Comparison of ENCODE assay signal across 9 mouse cellular contexts in the genomic region with DNA sequence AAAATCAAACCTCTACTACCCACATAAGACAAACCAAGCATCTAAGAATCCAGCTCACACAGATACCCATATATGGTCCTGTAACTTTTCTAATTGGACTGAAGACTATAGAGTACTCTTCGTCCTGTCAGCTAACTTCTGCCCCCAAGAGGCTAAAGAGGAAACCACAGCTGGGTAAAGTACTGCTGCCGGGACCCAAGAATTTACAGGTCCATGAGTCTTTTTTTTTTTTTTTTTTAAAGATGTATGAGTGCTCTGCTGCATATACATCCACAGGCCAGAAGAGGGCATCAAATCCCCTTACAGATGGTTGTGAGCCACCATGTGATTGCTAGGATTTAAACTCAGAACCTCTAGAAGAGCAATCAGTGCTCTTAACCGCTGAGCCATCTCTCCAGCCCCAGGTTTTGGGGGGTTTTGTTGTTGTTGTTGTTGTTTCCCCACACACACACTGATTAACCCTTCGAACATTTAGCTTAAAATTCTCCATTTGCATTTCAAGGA. TPM values are rescaled to one million over a fixed set of nuclear protein-coding genes. Genes with fewer than 3 reads are reported as not detected.
A peak's percentile ranks its signal among the peaks of the same experiment; 100 is the strongest.
DNase-seq lines count a peak whose midpoint lies in the region; ATAC-seq and TF ChIP-seq lines count a peak whose summit lies in the region.
"Had no signal": no experiment of that assay in that cellular context is flagged by ENCODE, and none has a peak within 500 bp of the region (broad histone marks: within the 10 kb centered on the region; RNA-seq: fewer than 3 reads in every experiment).

No protein-coding gene starts in this region.

- H3K36me3 ChIP-seq in C2C12 (ENCODE audit: control insufficient read depth, insufficient read depth): peaks cover 13% of the 10 kb centered on the region
- peaks cover 21% of the 10 kb centered on the region for H3K36me3 ChIP-seq in embryonic facial prominence, embryonic 14.5 days (ENCODE audit: control insufficient read depth, insufficient read depth, low read length)
- H3K36me3 ChIP-seq in heart, embryonic 10.5 days: peaks cover 23% of the 10 kb centered on the region
- peaks cover 20% of the 10 kb centered on the region for H3K36me3 ChIP-seq in limb, embryonic 15.5 days
- peaks cover 13% of the 10 kb centered on the region for H3K36me3 ChIP-seq in midbrain, embryonic 16.5 days (ENCODE audit: control insufficient read depth, insufficient read depth, low read length)

- H3ac ChIP-seq in C2C12 (ENCODE audit: control insufficient read depth, insufficient read length, low read depth): no peak overlapping the region

- H3K9ac ChIP-seq in embryonic facial prominence, embryonic 14.5 days (ENCODE audit: low read depth, low read length): peak overlapping the region; percentile 63; the same call in 1 of the 2 replicates
- no peak overlapping the region for H3K9ac ChIP-seq in limb, embryonic 15.5 days
- 0 out of 2 replicates have a peak overlapping the region, but pooled peaks have one; percentile 85 for H3K9ac ChIP-seq in midbrain, embryonic 16.5 days (ENCODE audit: low read depth, low read length)

- H3K4me1 ChIP-seq in embryonic facial prominence, embryonic 14.5 days (ENCODE audit: control insufficient read depth, insufficient read depth, low read length): peaks cover 8% of the 10 kb centered on the region; the same call in 1 of the 2 replicates
- peaks cover 12% of the 10 kb centered on the region for H3K4me1 ChIP-seq in heart, embryonic 10.5 days
- peaks cover 8% of the 10 kb centered on the region; the same call in 1 of the 2 replicates for H3K4me1 ChIP-seq in limb, embryonic 15.5 days
- H3K4me1 ChIP-seq in midbrain, embryonic 16.5 days (ENCODE audit: control insufficient read depth, insufficient read depth, low read length): peaks cover 14% of the 10 kb centered on the region

- H3K4me2 ChIP-seq in embryonic facial prominence, embryonic 14.5 days (ENCODE audit: low read depth, low read length): peak overlapping the region; percentile 74
- peak overlapping the region; percentile 86 for H3K4me2 ChIP-seq in limb, embryonic 15.5 days
- peak overlapping the region; percentile 85 for H3K4me2 ChIP-seq in midbrain, embryonic 16.5 days (ENCODE audit: low read length)

- H3K79me3 ChIP-seq in C2C12 (ENCODE audit: low read depth): peaks cover 3% of the 10 kb centered on the region

- ATAC-seq in embryonic facial prominence, embryonic 14.5 days (ENCODE audit: low read depth): peak; percentile 45
- ATAC-seq in limb, embryonic 15.5 days (ENCODE audit: insufficient number of reproducible peaks, low FRiP score, low TSS enrichment, low read depth): no peak; the same call in 1 of the 2 replicates
- ATAC-seq in midbrain, embryonic 16.5 days: peak; percentile 49

- H3K27ac ChIP-seq in embryonic facial prominence, embryonic 14.5 days (replicated peaks; ENCODE audit: low read depth, low read length): peak overlapping the region; percentile 74
- peak overlapping the region; percentile 90 for H3K27ac ChIP-seq in heart, embryonic 10.5 days
- H3K27ac ChIP-seq in limb, embryonic 15.5 days: peak overlapping the region; percentile 76
- H3K27ac ChIP-seq in midbrain, embryonic 16.5 days (ENCODE audit: low read length): peak overlapping the region; percentile 89

- WGBS in embryonic facial prominence, embryonic 14.5 days: 0% methylated on average over 4 of the region's 4 CpGs
- under 1% methylated on average over 4 of the region's 4 CpGs for WGBS in heart, embryonic 10.5 days
- WGBS in limb, embryonic 15.5 days: 0% methylated on average over 4 of the region's 4 CpGs
- 0% methylated on average over 4 of the region's 4 CpGs for WGBS in midbrain, embryonic 16.5 days

- no peaks in the 10 kb centered on the region for H3K27me3 ChIP-seq in C2C12 (ENCODE audit: control insufficient read depth, insufficient read depth, insufficient read length)
- no peaks in the 10 kb centered on the region for H3K27me3 ChIP-seq in embryonic facial prominence, embryonic 14.5 days (replicated peaks; ENCODE audit: control insufficient read depth, insufficient read depth, low read length)
- no peaks in the 10 kb centered on the region for H3K27me3 ChIP-seq in heart, embryonic 10.5 days (ENCODE audit: insufficient read depth, poor library complexity, severe bottlenecking)
- no peaks in the 10 kb centered on the region for H3K27me3 ChIP-seq in limb, embryonic 15.5 days
- no peaks in the 10 kb centered on the region for H3K27me3 ChIP-seq in midbrain, embryonic 16.5 days (ENCODE audit: control insufficient read depth, insufficient read depth, low read depth, low read length)

- H3K79me2 ChIP-seq in C2C12 (ENCODE audit: control insufficient read depth, insufficient read depth): peaks cover 23% of the 10 kb centered on the region

- H3K4me3 ChIP-seq in C2C12 (ENCODE audit: insufficient read depth, poor library complexity, severe bottlenecking): peak overlapping the region; percentile 83
- peak overlapping the region; percentile 79 for H3K4me3 ChIP-seq in embryonic facial prominence, embryonic 14.5 days (ENCODE audit: low read depth, low read length)
- peak overlapping the region; percentile 85 for H3K4me3 ChIP-seq in heart, embryonic 10.5 days
- peak overlapping the region; percentile 79 for H3K4me3 ChIP-seq in limb, embryonic 15.5 days
- peak overlapping the region; percentile 80 for H3K4me3 ChIP-seq in midbrain, embryonic 16.5 days (ENCODE audit: low read depth, low read length)

- no peak for TF ChIP-seq CTCF in C2C12 (IDR thresholded peaks at IDR 0.05; ENCODE audit: control insufficient read depth, insufficient read depth, insufficient read length)

- peak; percentile 55 for DNase-seq in adrenal gland, postnatal 25 days
- peak; percentile 90 for DNase-seq in embryonic facial prominence, embryonic 14.5 days (ENCODE audit: low spot score)
- peak; percentile 81 for DNase-seq in heart, embryonic 10.5 days (ENCODE audit: low spot score)
- peak; percentile 91 for DNase-seq in kidney, adult 9 months
- peak; percentile 39 to 67 for DNase-seq in spleen, postnatal 14 days (ENCODE audit: low spot score in 2 of 2)

- no peaks in the 10 kb centered on the region for H3K9me3 ChIP-seq in embryonic facial prominence, embryonic 14.5 days (ENCODE audit: control insufficient read depth, low read length)
- H3K9me3 ChIP-seq in heart, embryonic 10.5 days: no peaks in the 10 kb centered on the region
- H3K9me3 ChIP-seq in limb, embryonic 15.5 days: no peaks in the 10 kb centered on the region
- H3K9me3 ChIP-seq in midbrain, embryonic 16.5 days (replicated peaks; ENCODE audit: control insufficient read depth, low read length, poor library complexity, severe bottlenecking): no peaks in the 10 kb centered on the region

TF ChIP-seq in C2C12, 6 proteins besides CTCF, POLR2A, EP300 and RAD21:
- TF ChIP-seq FOSL1 (IDR thresholded peaks at IDR 0.05; ENCODE audit: insufficient read depth, low read length, poor library complexity, severe bottlenecking): no peak
- TF ChIP-seq USF1 (IDR thresholded peaks at IDR 0.05; ENCODE audit: low read depth): peak; percentile 39

RNA-seq across cellular contexts. Expression of gene Mettl17, which starts 1.1 kb away (rescaled TPM):
- polyA plus RNA-seq in C2C12 (2012; fragmentation: generic; extraction: Trizol): 20.1 TPM
- 32.1 and 42.2 TPM in 2 replicates for total RNA-seq in adrenal gland, postnatal 25 days (2021)
- 30.6 and 36.5 TPM in 2 replicates for polyA plus RNA-seq in embryonic facial prominence, embryonic 14.5 days (2014; fragmentation: Nextera tagmentation; extraction: Ambion mirVana)
- polyA plus RNA-seq in heart, embryonic 10.5 days (2016; fragmentation: Nextera tagmentation; extraction: Ambion mirVana): 40.0 and 45.1 TPM in 2 replicates
- 46.8 and 48.4 TPM in 2 replicates for polyA plus RNA-seq in limb, embryonic 15.5 days (2015; fragmentation: Nextera tagmentation; extraction: Ambion mirVana)
- 86.5 and 92.0 TPM in 2 replicates for polyA plus RNA-seq in midbrain, embryonic 16.5 days (2015; fragmentation: Nextera tagmentation; extraction: Ambion mirVana)

RNA-seq across cellular contexts. Expression of gene Slc39a2, which starts 9.1 kb away (rescaled TPM):
- polyA plus RNA-seq in C2C12 (2012; fragmentation: generic; extraction: Trizol): 0.08 TPM
- 0.61 and 1.2 TPM in 2 replicates for total RNA-seq in adrenal gland, postnatal 25 days (2021)
- polyA plus RNA-seq in embryonic facial prominence, embryonic 14.5 days (2014; fragmentation: Nextera tagmentation; extraction: Ambion mirVana): 1.3 and 1.5 TPM in 2 replicates
- polyA plus RNA-seq in heart, embryonic 10.5 days (2016; fragmentation: Nextera tagmentation; extraction: Ambion mirVana): 0.53 and 0.63 TPM in 2 replicates
- polyA plus RNA-seq in limb, embryonic 15.5 days (2015; fragmentation: Nextera tagmentation; extraction: Ambion mirVana): 6.0 and 6.1 TPM in 2 replicates
- 2.2 and 3.1 TPM in 2 replicates for polyA plus RNA-seq in midbrain, embryonic 16.5 days (2015; fragmentation: Nextera tagmentation; extraction: Ambion mirVana)

RNA-seq across cellular contexts. Expression of gene Ear6, which starts 30.1 kb away (rescaled TPM):
- not detected for polyA plus RNA-seq in C2C12 (2012; fragmentation: generic; extraction: Trizol)
- total RNA-seq in adrenal gland, postnatal 25 days (2021): not detected in 2 replicates
- polyA plus RNA-seq in embryonic facial prominence, embryonic 14.5 days (2014; fragmentation: Nextera tagmentation; extraction: Ambion mirVana): not detected in 2 replicates
- not detected in 2 replicates for polyA plus RNA-seq in heart, embryonic 10.5 days (2016; fragmentation: Nextera tagmentation; extraction: Ambion mirVana)
- not detected in 2 replicates for polyA plus RNA-seq in limb, embryonic 15.5 days (2015; fragmentation: Nextera tagmentation; extraction: Ambion mirVana)
- not detected in 2 replicates for polyA plus RNA-seq in midbrain, embryonic 16.5 days (2015; fragmentation: Nextera tagmentation; extraction: Ambion mirVana)
- total RNA-seq: gastrocnemius, postnatal 36 days had no signal

RNA-seq across cellular contexts. Expression of gene Ndrg2, which starts 30.4 kb away (rescaled TPM):
- 24.7 TPM for polyA plus RNA-seq in C2C12 (2012; fragmentation: generic; extraction: Trizol)
- 226 and 243 TPM in 2 replicates for total RNA-seq in adrenal gland, postnatal 25 days (2021)
- polyA plus RNA-seq in embryonic facial prominence, embryonic 14.5 days (2014; fragmentation: Nextera tagmentation; extraction: Ambion mirVana): 47.5 and 57.5 TPM in 2 replicates
- 92.7 and 155 TPM in 2 replicates for polyA plus RNA-seq in heart, embryonic 10.5 days (2016; fragmentation: Nextera tagmentation; extraction: Ambion mirVana)
- polyA plus RNA-seq in limb, embryonic 15.5 days (2015; fragmentation: Nextera tagmentation; extraction: Ambion mirVana): 105 and 117 TPM in 2 replicates
- 196 and 269 TPM in 2 replicates for polyA plus RNA-seq in midbrain, embryonic 16.5 days (2015; fragmentation: Nextera tagmentation; extraction: Ambion mirVana)

RNA-seq across cellular contexts. Expression of gene Tppp2, which starts 34.6 kb away (rescaled TPM):
- polyA plus RNA-seq in C2C12 (2012; fragmentation: generic; extraction: Trizol): not detected
- total RNA-seq in adrenal gland, postnatal 25 days (2021): not detected in 2 replicates
- not detected in 2 replicates for polyA plus RNA-seq in embryonic facial prominence, embryonic 14.5 days (2014; fragmentation: Nextera tagmentation; extraction: Ambion mirVana)
- polyA plus RNA-seq in heart, embryonic 10.5 days (2016; fragmentation: Nextera tagmentation; extraction: Ambion mirVana): not detected in 2 replicates
- polyA plus RNA-seq in limb, embryonic 15.5 days (2015; fragmentation: Nextera tagmentation; extraction: Ambion mirVana): not detected in 2 replicates
- polyA plus RNA-seq in midbrain, embryonic 16.5 days (2015; fragmentation: Nextera tagmentation; extraction: Ambion mirVana): not detected in 2 replicates
- total RNA-seq: gastrocnemius, postnatal 36 days had no signal
